Mouse (Mus musculus) common myeloid progenitor, adult 5-6 weeks (primary cell): Measurements from ENCODE around the gene Maml2. TPM values are rescaled to one million over a fixed set of nuclear protein-coding genes. Genes with fewer than 3 reads are reported as not detected.
"Not testable (repeated sequence)": the region's sequence is repeated elsewhere in the genome, so short reads cannot be mapped to it uniquely, and the experiment has no call there.

Experiments used
- ATAC-seq: replicated peaks from 2 replicates; pipeline ENCODE4 v1.8.0; 2016; ENCODE audit warnings: low read depth, mild to moderate bottlenecking, moderate TSS enrichment, inconsistent platforms; ENCODE audit not compliant: poor library complexity, severe bottlenecking
- total RNA-seq: library from RNA; stranded (forward); fragments of 200-1000, 187-1606 nt; gene quantifications from 2 replicates; pipeline ENCODE4 v1.2.3, GENCODE M21; 2017

The Maml2 gene
- total RNA-seq, 1 experiment from 2014 or later: 3.0 TPM

GRCm38 (mm10) chr9:13693693-13694284 is 396.0 kb downstream of the Maml2 start:
- ATAC-seq: no peak

- no peak for ATAC-seq
Observed at GRCm38 (mm10) chr9:13694293-13694692, 396.5 kb downstream of the Maml2 start.

- no peak for ATAC-seq
Observed at GRCm38 (mm10) chr9:13697041-13697811, 399.5 kb downstream of the Maml2 start.

GRCm38 (mm10) chr9:13697869-13698268 is 400.1 kb downstream of the Maml2 start:
- ATAC-seq: no peak

GRCm38 (mm10) chr9:13699061-13699780 is 401.5 kb downstream of the Maml2 start:
- ATAC-seq: no peak

GRCm38 (mm10) chr9:13699781-13700116 is 402.0 kb downstream of the Maml2 start:
- no peak for ATAC-seq

- no peak for ATAC-seq
Observed at GRCm38 (mm10) chr9:13701773-13702172, 404.0 kb downstream of the Maml2 start.

GRCm38 (mm10) chr9:13703100-13703499 is 405.3 kb downstream of the Maml2 start:
- ATAC-seq: 0 out of 2 replicates have a peak, but pooled peaks have one; percentile 18

GRCm38 (mm10) chr9:13704917-13705316 is 407.2 kb downstream of the Maml2 start:
- no peak for ATAC-seq

GRCm38 (mm10) chr9:13707066-13707555 is 409.4 kb downstream of the Maml2 start:
- no peak for ATAC-seq

- ATAC-seq: no peak
Observed at GRCm38 (mm10) chr9:13709436-13709835, 411.7 kb downstream of the Maml2 start.

- not testable (repeated sequence) for ATAC-seq
Observed at GRCm38 (mm10) chr9:13715891-13716290, 418.1 kb downstream of the Maml2 start.

GRCm38 (mm10) chr9:13716316-13717099 is 418.8 kb downstream of the Maml2 start:
- ATAC-seq: peak; percentile 99

GRCm38 (mm10) chr9:13748404-13748797 is 450.6 kb downstream of the Maml2 start, which contains the start of gene Mtmr2:
Mtmr2 (plus strand) TSS chr9:13748410.
- no peak for ATAC-seq

- ATAC-seq: peak; percentile 91
Observed at GRCm38 (mm10) chr9:13748798-13749674, 451.3 kb downstream of the Maml2 start.

GRCm38 (mm10) chr9:13749675-13749998 is 451.9 kb downstream of the Maml2 start:
- 0 out of 2 replicates have a peak, but pooled peaks have one; percentile 7 for ATAC-seq

- no peak for ATAC-seq
Observed at GRCm38 (mm10) chr9:13752543-13752942, 454.8 kb downstream of the Maml2 start.
